Mouse (Mus musculus): Measurements from ENCODE around the gene Tead4.
A peak's percentile ranks its signal among the peaks of the same experiment; 100 is the strongest.
"Not testable (repeated sequence)": the region's sequence is repeated elsewhere in the genome, so short reads cannot be mapped to it uniquely, and the experiment has no call there.

Tead4 gene

GRCm38 (mm10) chr6:128300134-128301001 lies at the start of gene Tead4:
TSS of gene Tead4 (minus strand) at chr6:128300823.
- DNase-seq: peak; percentile 85 to 87

- peak in 1 of 2 experiments; percentile 22 for DNase-seq
Observed at GRCm38 (mm10) chr6:128349711-128350110, 49.1 kb upstream of the Tead4 start.

GRCm38 (mm10) chr6:128346782-128347181 lies 46.2 kb upstream of the Tead4 start:
- no peak for DNase-seq

GRCm38 (mm10) chr6:128345623-128346022 lies 45.0 kb upstream of the Tead4 start:
- no peak for DNase-seq

GRCm38 (mm10) chr6:128341956-128342723 lies 41.5 kb upstream of the Tead4 start:
- no peak for DNase-seq

GRCm38 (mm10) chr6:128338876-128339275 lies 38.3 kb upstream of the Tead4 start:
- no peak for DNase-seq

- no peak for DNase-seq
Observed at GRCm38 (mm10) chr6:128337467-128337866, 36.8 kb upstream of the Tead4 start.

- peak; percentile 80 to 90 for DNase-seq
Observed at GRCm38 (mm10) chr6:128334397-128335124, 33.9 kb upstream of the Tead4 start.

- DNase-seq: peak; percentile 53 to 76
Observed at GRCm38 (mm10) chr6:128318317-128318716, 17.7 kb upstream of the Tead4 start.

- DNase-seq: no peak
Observed at GRCm38 (mm10) chr6:128315597-128315996, 15.0 kb upstream of the Tead4 start.

- DNase-seq: no peak
Observed at GRCm38 (mm10) chr6:128314796-128315195, 14.2 kb upstream of the Tead4 start.

- peak; percentile 79 to 84 for DNase-seq
Observed at GRCm38 (mm10) chr6:128308311-128308710, 7.7 kb upstream of the Tead4 start.

- no peak for DNase-seq
Observed at GRCm38 (mm10) chr6:128304801-128305200, 4.2 kb upstream of the Tead4 start.

GRCm38 (mm10) chr6:128302640-128303039 lies 2.0 kb upstream of the Tead4 start:
- DNase-seq: not testable (repeated sequence)

- DNase-seq: no peak
Observed at GRCm38 (mm10) chr6:128301891-128302290, 1.3 kb upstream of the Tead4 start.

GRCm38 (mm10) chr6:128301458-128301857 lies 835 bp upstream of the Tead4 start:
- DNase-seq: no peak

GRCm38 (mm10) chr6:128299292-128300133 lies 1.1 kb downstream of the Tead4 start:
- peak; percentile 36 to 48 for DNase-seq

- DNase-seq: no peak
Observed at GRCm38 (mm10) chr6:128298246-128298645, 2.4 kb downstream of the Tead4 start.

GRCm38 (mm10) chr6:128296750-128297393 lies 3.8 kb downstream of the Tead4 start:
- DNase-seq: peak; percentile 89 to 92

- DNase-seq: peak; percentile 89 to 91
Observed at GRCm38 (mm10) chr6:128295876-128296749, 4.5 kb downstream of the Tead4 start.

Data from cerebellum, postnatal 25 days (tissue).